In the genomic region with DNA sequence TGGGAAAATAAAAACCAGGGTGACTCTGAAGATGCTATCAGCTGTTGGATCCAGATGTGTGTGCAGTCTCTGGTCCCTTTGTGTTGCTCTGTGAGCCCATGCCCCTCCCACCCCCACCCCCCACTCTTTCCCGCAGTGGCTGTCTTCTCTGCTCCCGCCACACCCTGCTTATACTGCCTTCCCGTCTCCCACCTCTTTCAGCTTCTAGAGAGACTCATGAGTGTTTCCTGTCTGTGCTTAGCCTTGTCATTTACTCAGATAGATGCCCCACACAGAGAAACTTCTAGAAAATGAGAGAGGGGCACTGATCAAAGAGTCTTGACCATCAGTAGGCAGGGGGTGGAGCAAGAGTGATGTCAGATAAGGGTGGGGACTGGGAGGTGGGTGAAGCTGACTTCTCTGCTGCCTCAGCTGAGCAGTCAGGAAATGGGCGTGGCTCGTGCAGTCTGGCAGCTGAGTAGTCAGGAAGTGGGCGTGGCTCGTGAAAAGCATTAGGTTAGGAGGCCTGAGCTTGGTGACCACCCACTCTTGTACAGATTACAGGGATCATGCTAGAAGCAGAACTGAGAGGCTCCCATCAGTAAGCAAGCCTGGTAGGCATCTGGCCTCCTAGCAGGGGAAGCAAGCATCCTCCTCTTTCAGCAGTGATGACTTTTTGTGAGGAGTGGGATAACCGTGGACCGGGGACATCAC, we compare ENCODE assay signal across 9 mouse cellular contexts. TPM values are rescaled to one million over a fixed set of nuclear protein-coding genes. Genes with fewer than 3 reads are reported as not detected.
A peak's percentile ranks its signal among the peaks of the same experiment; 100 is the strongest.
DNase-seq lines count a peak whose midpoint lies in the region; ATAC-seq and TF ChIP-seq lines count a peak whose summit lies in the region.
"Had no signal": no experiment of that assay in that cellular context is flagged by ENCODE, and none has a peak within 500 bp of the region (broad histone marks: within the 10 kb centered on the region; RNA-seq: fewer than 3 reads in every experiment).

No protein-coding gene starts in this region.

- peak overlapping the region; percentile 18; the same call in 1 of the 2 replicates for H3K4me3 ChIP-seq in intestine, embryonic 16.5 days (ENCODE audit: low read length)
- no peak overlapping the region for H3K4me3 ChIP-seq in liver, adult 2 months (ENCODE audit: insufficient read depth, low read depth, low read length)
- no peak overlapping the region for H3K4me3 ChIP-seq in midbrain, postnatal 0 days (ENCODE audit: low read depth, low read length)

- TF ChIP-seq CTCF in liver, adult 2 months (IDR thresholded peaks at IDR 0.05; ENCODE audit: low read depth, low read length) = no peak
- TF ChIP-seq CTCF in midbrain, postnatal 0 days (IDR thresholded peaks at IDR 0.05) = no peak

- TF ChIP-seq POLR2A in liver, adult 2 months (IDR thresholded peaks at IDR 0.05; ENCODE audit: extremely low read depth, insufficient read depth, low read length) = no peak

- H3K4me1 ChIP-seq in intestine, embryonic 16.5 days (ENCODE audit: control insufficient read depth, insufficient read depth, low read length) = peaks cover 17% of the 10 kb centered on the region
- peaks cover 19% of the 10 kb centered on the region for H3K4me1 ChIP-seq in liver, adult 2 months (ENCODE audit: control insufficient read depth, insufficient read depth, low read length)
- no peaks in the 10 kb centered on the region for H3K4me1 ChIP-seq in midbrain, postnatal 0 days (ENCODE audit: insufficient read depth, low read length)

- H3K36me3 ChIP-seq in intestine, embryonic 16.5 days (ENCODE audit: control insufficient read depth, insufficient read depth, low read length) = no peaks in the 10 kb centered on the region
- H3K36me3 ChIP-seq in liver, adult 2 months (ENCODE audit: control insufficient read depth, insufficient read depth, low read length) = peaks cover 19% of the 10 kb centered on the region
- H3K36me3 ChIP-seq in midbrain, postnatal 0 days (ENCODE audit: insufficient read depth, low read length) = peaks cover 45% of the 10 kb centered on the region
- H3K36me3 ChIP-seq: G1E had no signal

- H3K4me2 ChIP-seq in intestine, embryonic 16.5 days (ENCODE audit: low read depth, low read length) = peak overlapping the region; percentile 40
- H3K4me2 ChIP-seq in midbrain, postnatal 0 days (ENCODE audit: low read depth, low read length, poor library complexity, severe bottlenecking) = no peak overlapping the region

- WGBS in intestine, embryonic 16.5 days = 11% methylated on average over 9 of the region's 9 CpGs
- 27% methylated on average over 9 of the region's 9 CpGs for WGBS in liver, adult 2 months
- WGBS in midbrain, postnatal 0 days = 25% methylated on average over 9 of the region's 9 CpGs

- H3K27me3 ChIP-seq in intestine, embryonic 16.5 days (replicated peaks; ENCODE audit: control insufficient read depth, insufficient read depth, low read length) = no peaks in the 10 kb centered on the region
- no peaks in the 10 kb centered on the region for H3K27me3 ChIP-seq in liver, adult 2 months (ENCODE audit: control insufficient read depth, insufficient read depth, low read length)
- no peaks in the 10 kb centered on the region for H3K27me3 ChIP-seq in midbrain, postnatal 0 days (ENCODE audit: insufficient read depth, low read length)

- H3K9ac ChIP-seq in intestine, embryonic 16.5 days (ENCODE audit: low read depth, low read length) = no peak overlapping the region
- H3K9ac ChIP-seq in liver, adult 2 months (ENCODE audit: low read depth, low read length) = no peak overlapping the region
- H3K9ac ChIP-seq in midbrain, postnatal 0 days (replicated peaks; ENCODE audit: low read length, poor library complexity, severe bottlenecking) = no peak overlapping the region

- no peaks in the 10 kb centered on the region for H3K79me2 ChIP-seq in liver, adult 2 months (ENCODE audit: control insufficient read depth, insufficient read depth, low read length)

- no peaks in the 10 kb centered on the region for H3K9me3 ChIP-seq in intestine, embryonic 16.5 days (ENCODE audit: control insufficient read depth, low read length)
- no peaks in the 10 kb centered on the region for H3K9me3 ChIP-seq in midbrain, postnatal 0 days (ENCODE audit: low read length)

- peak; percentile 88 for ATAC-seq in intestine, embryonic 16.5 days
- ATAC-seq in midbrain, postnatal 0 days (ENCODE audit: low FRiP score) = peak; percentile 45

- peak overlapping the region; percentile 39 for H3K27ac ChIP-seq in intestine, embryonic 16.5 days (ENCODE audit: low read length)
- 0 out of 2 replicates have a peak overlapping the region, but pooled peaks have one; percentile 37 for H3K27ac ChIP-seq in liver, adult 2 months (replicated peaks; ENCODE audit: insufficient read depth, low read depth, low read length)
- H3K27ac ChIP-seq in midbrain, postnatal 0 days (ENCODE audit: low read depth, low read length) = peak overlapping the region; percentile 47; the same call in 1 of the 2 replicates

- peak; percentile 67 to 69 for DNase-seq in frontal cortex, postnatal 10 days (ENCODE audit: low spot score in 2 of 2)
- no peak for DNase-seq in frontal cortex, postnatal 36 days (ENCODE audit: low spot score in 2 of 2)
- DNase-seq in embryo, embryonic 11 days = peak; percentile 93
- peak; percentile 99 for DNase-seq in heart, adult 11 months
- peak; percentile 65 for DNase-seq in liver, adult 2 months (ENCODE audit: extremely low read depth, low read depth, low spot score)
- peak; percentile 61 for DNase-seq in midbrain, postnatal 0 days (ENCODE audit: low spot score)
- DNase-seq in spleen, postnatal 36 days (ENCODE audit: low spot score in 2 of 2) = peak; percentile 88 to 89

RNA-seq across cellular contexts. Expression of a gene that starts 48.4 kb away (rescaled TPM):
- polyA plus RNA-seq in intestine, embryonic 16.5 days (2015; fragmentation: Nextera tagmentation; extraction: Ambion mirVana) = not detected in 2 replicates
- not detected in 2 replicates for total RNA-seq in liver, adult 2 months (2014; rRNA removed)
- polyA plus RNA-seq in liver, adult 2 months (2012; rRNA removed) = not detected in 2 replicates
- total RNA-seq in midbrain, postnatal 0 days (2014; rRNA removed) = not detected in 2 replicates
- polyA plus RNA-seq in midbrain, postnatal 0 days (2015; fragmentation: Nextera tagmentation; extraction: Ambion mirVana) = not detected in 2 replicates
- total RNA-seq: G1E had no signal
- polyA plus RNA-seq: G1E had no signal

Comparison
In these comparisons a context has a peak if more than half of its experiments do, and no peak if none do; other contexts are left out.
1. DNase-seq: peak in frontal cortex, postnatal 10 days (2 of 2), embryo, embryonic 11 days (single experiment), heart, adult 11 months (single experiment), liver, adult 2 months (single experiment), midbrain, postnatal 0 days (single experiment) and spleen, postnatal 36 days (2 of 2); none in frontal cortex, postnatal 36 days (0 of 2).
2. Peak in every context shown above with its lines, with median percentiles within 50 percentile points of each other: H3K27ac ChIP-seq.